Mouse (Mus musculus) limb, embryonic 10.5 days (tissue): ENCODE results near the gene Vamp1. TPM values are rescaled to one million over a fixed set of nuclear protein-coding genes. Genes with fewer than 3 reads are reported as not detected.

Experiments used
- DNase-seq: peaks from one replicate; pipeline ENCODE4 v3.0.0-alpha.2; 2017; ENCODE audit warnings: low spot score
- H3K27ac ChIP-seq: fragments of 300-500 bp; sonication (generic); 2 replicates; pipeline ENCODE4 v1.5.1; 2016; ENCODE audit warnings: mild to moderate bottlenecking
- H3K27me3 ChIP-seq: fragments of 300-500 bp; sonication (generic); 2 replicates; pipeline ENCODE4 v1.6.1; 2016; ENCODE audit warnings: low read depth, mild to moderate bottlenecking; ENCODE audit not compliant: poor library complexity, severe bottlenecking
- H3K36me3 ChIP-seq: fragments of 300-500 bp; sonication (generic); 2 replicates; pipeline ENCODE4 v1.6.1; 2016; ENCODE audit warnings: mild to moderate bottlenecking, moderate library complexity
- H3K4me1 ChIP-seq: fragments of 300-500 bp; sonication (generic); 2 replicates; pipeline ENCODE4 v1.6.1; 2016
- H3K4me3 ChIP-seq: fragments of 300-500 bp; sonication (generic); 2 replicates; pipeline ENCODE4 v1.5.1; 2016; ENCODE audit warnings: mild to moderate bottlenecking, moderate library complexity
- H3K9me3 ChIP-seq: fragments of 300-500 bp; sonication (generic); replicated peaks from 2 replicates; pipeline ENCODE4 v1.6.1; 2016; ENCODE audit warnings: mild to moderate bottlenecking
- WGBS: fragments of 180-500 bp; shearing (Covaris S2); methylation state at CpG from one replicate; pipeline ENCODE4 v1.1.7; 2016; 5-methylcytosine and 5-hydroxymethylcytosine counted together
- polyA plus RNA-seq: library from polyadenylated mRNA; unstranded; fragments of >200 nt; fragmentation: Nextera tagmentation; extraction: Ambion mirVana; gene quantifications from 2 replicates; pipeline ENCODE4 v1.2.1, GENCODE M21; 2016

Vamp1 gene
- polyA plus RNA-seq, 1 experiment from 2014 or later = 3.9 TPM

DNA sequence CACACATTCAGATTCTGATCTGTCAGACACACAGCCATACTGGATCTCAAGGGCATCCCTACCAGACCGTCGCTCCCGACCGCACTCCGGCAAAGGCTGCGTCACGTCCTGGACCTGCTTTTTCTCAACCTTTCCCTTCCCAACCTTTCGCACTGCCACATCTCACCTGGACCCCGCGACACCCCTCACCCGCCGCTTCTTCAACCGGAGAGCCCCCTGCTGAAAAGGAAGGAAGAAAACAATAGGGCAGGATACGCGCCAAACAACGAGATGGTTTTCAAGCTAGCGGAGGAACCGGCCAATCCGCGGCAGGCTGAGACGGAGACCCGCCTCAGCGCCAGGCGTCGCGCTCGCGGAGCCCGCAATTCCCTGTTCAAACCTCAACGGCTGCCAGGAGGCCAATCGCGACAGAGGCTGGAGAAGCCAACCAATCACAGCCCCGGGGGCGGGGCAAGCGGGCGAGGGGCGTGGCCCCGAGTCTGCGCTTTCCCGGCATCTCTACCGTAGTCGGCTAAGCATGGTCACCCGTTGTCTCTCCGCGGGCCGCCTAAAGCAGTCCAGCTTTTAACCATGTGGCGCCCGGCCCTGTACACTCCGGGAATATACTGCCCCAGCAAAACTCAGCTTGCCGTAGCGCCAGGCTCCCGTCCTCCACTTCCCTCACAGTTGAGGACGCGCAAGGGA, 23.9 kb upstream of the Vamp1 start, which contains the start of the genes Ncapd2 and Mrpl51:
TSS of gene Ncapd2 (minus strand) at position 370 of the 684 bp plus-strand sequence.
TSS of gene Mrpl51 (plus strand) at position 470 of the 684 bp plus-strand sequence.
- Histone ChIP-seq H3K36me3 (peaks cover 63% of the 10 kb centered on the region), H3K4me1 (peaks cover 21% of the 10 kb centered on the region), H3K4me3 (peak within 1 kb of the TSS; percentile 82), H3K27ac (peak within 1 kb of the TSS; percentile 99), H3K9me3 (no peaks in the 10 kb centered on the region), H3K27me3 (no peaks in the 10 kb centered on the region)
- peak; percentile 99 for DNase-seq
- under 1% methylated on average over 54 of the region's 54 CpGs for WGBS

DNA sequence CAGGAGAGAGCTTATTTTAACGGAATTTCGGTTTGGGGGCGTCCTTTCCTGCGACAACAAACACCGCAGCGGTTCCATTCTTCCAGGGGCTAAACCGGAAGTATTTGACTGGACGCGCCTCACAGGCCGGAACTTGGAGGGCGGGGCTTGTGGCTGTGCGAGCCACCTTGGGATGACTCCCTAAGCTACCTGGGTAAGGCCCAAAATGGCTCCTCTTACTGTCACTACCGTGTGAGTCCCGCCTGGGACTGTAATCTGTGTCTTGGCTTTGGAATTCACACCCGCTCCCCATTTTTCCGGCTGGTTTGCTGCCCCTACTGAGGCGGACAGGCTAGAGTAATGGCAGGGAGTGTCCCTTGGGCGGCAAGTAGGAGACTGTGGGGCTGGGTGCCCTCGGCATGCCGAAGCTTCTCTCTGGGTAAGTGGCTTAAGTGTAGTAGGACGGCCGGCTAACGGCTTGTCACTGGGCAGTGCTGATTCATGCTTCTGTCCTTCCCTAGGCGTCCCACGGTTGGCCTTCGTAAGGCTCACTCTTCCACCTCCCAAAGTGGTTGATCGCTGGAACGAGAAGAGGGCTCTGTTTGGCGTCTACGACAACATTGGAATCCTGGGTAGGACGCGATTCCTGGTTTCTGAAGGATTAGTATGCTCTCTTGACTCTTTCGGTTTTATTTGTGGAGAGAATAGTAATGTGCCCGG, 23.2 kb upstream of the Vamp1 start:
- under 1% methylated on average over 34 of the region's 34 CpGs for WGBS
- Histone ChIP-seq H3K9me3 (no peaks in the 10 kb centered on the region), H3K36me3 (peaks cover 56% of the 10 kb centered on the region), H3K4me1 (peaks cover 21% of the 10 kb centered on the region), H3K27me3 (no peaks in the 10 kb centered on the region), H3K27ac (peak overlapping the region; percentile 99), H3K4me3 (peak overlapping the region; percentile 82)
- DNase-seq = peak; percentile 93

DNA sequence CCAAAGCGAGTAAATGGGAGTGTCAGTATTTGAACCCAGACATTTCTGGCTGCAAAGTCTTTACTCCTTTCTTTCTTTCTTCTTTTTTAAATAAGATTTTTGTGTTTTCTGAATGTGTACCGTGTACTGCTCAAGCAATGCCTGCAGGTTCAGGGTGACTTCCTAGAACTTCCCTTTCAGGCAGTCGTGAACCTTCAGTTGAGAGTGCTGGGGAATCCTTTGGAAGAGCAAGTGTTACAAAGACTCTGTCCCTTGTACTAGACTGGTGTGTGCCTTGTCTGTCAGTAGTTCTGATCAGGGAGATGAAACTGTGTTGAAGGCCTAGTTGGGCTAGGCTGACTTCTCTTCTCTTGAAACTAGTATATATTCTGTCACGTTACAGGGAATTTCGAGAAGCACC, 22.5 kb upstream of the Vamp1 start:
- 45% methylated on average over 5 of the region's 5 CpGs for WGBS
- H3K9me3 ChIP-seq = no peaks in the 10 kb centered on the region
- peaks cover 49% of the 10 kb centered on the region for H3K36me3 ChIP-seq
- H3K27me3 ChIP-seq = no peaks in the 10 kb centered on the region
- H3K27ac ChIP-seq = peak overlapping the region; percentile 99
- peaks cover 21% of the 10 kb centered on the region for H3K4me1 ChIP-seq
- no peak for DNase-seq
- H3K4me3 ChIP-seq = peak overlapping the region; percentile 82

DNA sequence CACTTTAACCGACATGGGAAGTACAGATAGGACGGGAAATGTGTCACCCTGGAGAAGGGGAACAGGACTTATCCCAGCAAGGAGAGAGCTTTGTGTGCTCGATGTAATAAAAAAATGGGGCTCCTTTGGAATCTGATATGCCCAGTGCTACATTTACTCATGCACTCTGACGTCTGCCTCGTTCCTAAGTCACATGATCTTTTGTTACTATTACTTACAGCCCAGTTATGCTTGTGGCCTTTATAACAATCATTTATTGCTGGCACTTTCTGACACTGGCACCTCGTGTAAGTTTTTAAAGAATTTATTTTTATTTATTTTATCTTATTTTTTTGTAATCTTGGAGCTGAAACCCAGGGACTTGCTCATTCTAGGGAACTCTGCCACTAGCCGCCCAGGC, 22.0 kb upstream of the Vamp1 start:
- WGBS = 79% methylated on average over 7 of the region's 7 CpGs
- H3K9me3 ChIP-seq = no peaks in the 10 kb centered on the region
- no peak for DNase-seq
- 0 out of 2 replicates have a peak overlapping the region, but pooled peaks have one; percentile 6 for H3K4me3 ChIP-seq
- H3K27ac ChIP-seq = no peak overlapping the region
- peaks cover 21% of the 10 kb centered on the region for H3K4me1 ChIP-seq
- peaks cover 46% of the 10 kb centered on the region for H3K36me3 ChIP-seq
- no peaks in the 10 kb centered on the region for H3K27me3 ChIP-seq

DNA sequence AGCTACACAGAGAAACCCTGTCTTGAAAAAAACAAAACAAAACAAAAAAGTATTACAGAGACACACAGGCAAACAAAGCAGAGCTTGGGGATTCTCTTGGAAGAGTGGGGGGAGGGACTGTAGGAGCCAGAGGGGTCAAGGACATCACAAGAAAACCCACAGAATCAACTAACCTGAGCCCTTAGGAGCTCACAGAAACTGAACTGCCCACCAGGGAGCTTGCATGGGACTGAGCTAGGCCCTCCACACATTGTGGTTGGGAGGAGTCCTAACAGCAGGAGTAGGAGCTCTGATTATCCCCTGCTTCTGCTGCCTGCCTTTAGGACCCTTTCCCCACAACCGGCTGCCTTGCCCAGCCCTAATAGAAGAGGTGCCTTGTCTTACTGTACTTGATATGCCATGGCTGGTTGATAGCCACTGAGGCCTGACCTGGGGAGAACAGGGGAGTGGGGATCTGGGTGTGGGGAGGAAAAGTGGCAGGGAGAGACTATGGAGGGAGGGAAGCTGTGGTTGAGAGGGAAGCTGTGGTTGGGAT, 19.7 kb upstream of the Vamp1 start:
- Histone ChIP-seq H3K27ac (no peak overlapping the region), H3K9me3 (no peaks in the 10 kb centered on the region), H3K36me3 (peaks cover 29% of the 10 kb centered on the region), H3K27me3 (no peaks in the 10 kb centered on the region), H3K4me1 (peaks cover 12% of the 10 kb centered on the region), H3K4me3 (no peak overlapping the region)
- no peak for DNase-seq
- 27% methylated on average over 1 of the region's 1 CpGs for WGBS

DNA sequence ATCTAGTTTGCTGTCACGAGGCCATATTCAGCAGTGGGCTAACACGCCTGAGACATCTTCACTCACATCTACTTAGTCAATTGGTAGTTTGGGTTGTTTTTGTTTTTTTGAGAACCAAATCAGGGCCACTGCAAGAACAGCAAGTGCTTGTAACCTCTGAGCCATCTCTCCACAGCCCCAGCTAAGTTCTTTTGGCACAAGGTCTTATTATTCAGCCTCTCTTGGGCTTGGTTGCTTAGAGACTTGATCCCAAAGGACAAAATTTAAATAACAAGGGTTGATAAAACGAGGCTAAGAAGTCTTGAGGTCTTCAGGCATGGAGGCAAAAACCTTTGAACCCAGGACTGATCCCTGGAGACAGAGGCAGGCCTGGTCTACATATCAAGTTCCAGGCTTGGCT, 19.1 kb upstream of the Vamp1 start:
- H3K27ac ChIP-seq = no peak overlapping the region
- H3K4me1 ChIP-seq = peaks cover 12% of the 10 kb centered on the region
- no peak overlapping the region for H3K4me3 ChIP-seq
- WGBS = 69% methylated on average over 3 of the region's 3 CpGs
- H3K27me3 ChIP-seq = no peaks in the 10 kb centered on the region
- peaks cover 29% of the 10 kb centered on the region for H3K36me3 ChIP-seq
- DNase-seq = no peak
- H3K9me3 ChIP-seq = no peaks in the 10 kb centered on the region

DNA sequence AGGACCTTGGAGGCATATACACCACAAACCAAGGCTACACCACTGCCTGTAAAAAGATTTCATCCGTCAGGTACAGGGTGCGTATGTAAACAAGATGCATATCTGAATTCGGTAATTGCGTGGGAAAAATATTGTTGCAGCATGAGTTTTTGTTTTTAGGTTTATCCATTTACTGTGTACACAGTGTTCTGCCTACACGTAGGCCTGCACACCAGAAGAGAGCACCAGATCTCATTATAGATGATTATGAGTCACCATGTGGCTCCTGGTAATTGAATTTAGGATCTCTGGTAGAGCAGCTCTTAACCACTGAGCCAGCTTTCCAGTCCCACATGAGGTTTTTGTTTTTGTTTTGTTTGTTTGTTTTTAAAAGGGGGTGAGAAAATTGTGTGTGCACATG, 18.2 kb upstream of the Vamp1 start:
- H3K4me3 ChIP-seq = no peak overlapping the region
- no peaks in the 10 kb centered on the region for H3K27me3 ChIP-seq
- H3K9me3 ChIP-seq = no peaks in the 10 kb centered on the region
- H3K4me1 ChIP-seq = peaks cover 12% of the 10 kb centered on the region
- WGBS = 92% methylated on average over 5 of the region's 5 CpGs
- no peak overlapping the region for H3K27ac ChIP-seq
- H3K36me3 ChIP-seq = peaks cover 29% of the 10 kb centered on the region
- no peak for DNase-seq

DNA sequence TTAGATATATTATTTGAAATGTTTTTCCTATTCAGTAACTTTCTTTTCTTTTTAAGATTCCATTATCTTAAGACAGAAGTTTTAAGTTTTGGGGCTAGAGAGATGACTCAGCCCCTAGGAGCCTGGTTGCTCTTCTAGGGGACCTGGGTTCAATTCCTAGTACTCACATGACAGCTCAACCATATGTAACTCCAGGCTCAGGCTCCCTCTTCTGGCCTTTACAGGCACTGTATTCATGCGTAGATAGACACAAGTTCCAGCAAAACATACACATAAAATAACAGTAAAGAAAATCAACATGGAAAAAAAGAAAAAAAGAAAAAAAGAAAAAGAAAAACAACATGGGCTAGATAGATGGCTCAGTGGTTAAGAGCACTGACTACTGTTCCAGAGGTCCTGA, 4.9 kb upstream of the Vamp1 start:
- H3K9me3 ChIP-seq = no peaks in the 10 kb centered on the region
- H3K36me3 ChIP-seq = no peaks in the 10 kb centered on the region
- H3K4me1 ChIP-seq = peaks cover 4% of the 10 kb centered on the region; the same call in 1 of the 2 replicates
- no peak overlapping the region for H3K4me3 ChIP-seq
- H3K27me3 ChIP-seq = peaks cover 17% of the 10 kb centered on the region; the same call in 1 of the 2 replicates
- DNase-seq = no peak
- 97% methylated on average over 1 of the region's 1 CpGs for WGBS
- no peak overlapping the region for H3K27ac ChIP-seq

DNA sequence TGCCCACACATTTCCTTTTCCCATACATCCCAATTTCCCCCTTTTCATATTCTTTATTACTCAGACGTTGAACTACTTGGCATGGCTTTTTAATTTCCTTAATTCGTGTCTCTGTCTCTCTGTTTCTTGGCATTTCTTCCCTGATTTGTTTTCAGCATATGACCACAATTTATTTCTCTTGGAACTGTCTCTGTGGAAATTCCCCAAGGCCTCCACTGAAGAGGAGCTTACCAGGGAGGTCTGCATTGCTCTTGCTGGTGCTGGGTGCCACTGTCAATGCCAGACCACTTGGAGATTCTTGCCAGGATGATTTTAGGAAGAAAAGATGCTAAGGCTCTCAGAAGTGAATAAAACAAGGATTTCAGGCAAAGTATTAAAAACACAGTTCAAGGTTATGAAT, 2.7 kb upstream of the Vamp1 start:
- H3K36me3 ChIP-seq = no peaks in the 10 kb centered on the region
- peaks cover 29% of the 10 kb centered on the region for H3K27me3 ChIP-seq
- 58% methylated on average over 2 of the region's 2 CpGs for WGBS
- DNase-seq = no peak
- H3K4me3 ChIP-seq = no peak overlapping the region
- no peaks in the 10 kb centered on the region for H3K9me3 ChIP-seq
- peaks cover 13% of the 10 kb centered on the region for H3K4me1 ChIP-seq
- H3K27ac ChIP-seq = no peak overlapping the region

DNA sequence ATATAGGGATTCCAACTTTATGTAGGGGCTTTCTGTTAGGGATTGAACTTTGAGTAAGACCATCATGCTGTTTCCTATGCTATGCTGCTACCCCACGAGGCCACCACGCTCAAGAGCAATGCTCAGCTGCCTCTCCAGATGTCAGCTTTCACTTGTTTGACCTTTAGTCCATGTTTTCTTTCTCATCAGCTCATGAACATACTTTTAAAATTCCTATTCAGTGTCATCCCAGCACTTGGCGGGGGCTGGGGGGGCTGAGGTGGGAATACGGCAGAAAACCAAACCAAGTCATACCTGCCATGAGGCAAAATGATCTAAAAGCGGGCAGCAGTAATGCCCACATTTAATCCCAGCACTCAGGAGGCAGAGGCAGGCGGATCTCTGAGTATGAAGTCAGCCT, 2.2 kb upstream of the Vamp1 start:
- H3K9me3 ChIP-seq = no peaks in the 10 kb centered on the region
- no peak overlapping the region for H3K27ac ChIP-seq
- H3K27me3 ChIP-seq = peaks cover 30% of the 10 kb centered on the region
- DNase-seq = no peak
- WGBS = 74% methylated on average over 6 of the region's 6 CpGs
- no peak overlapping the region for H3K4me3 ChIP-seq
- H3K4me1 ChIP-seq = peaks cover 13% of the 10 kb centered on the region
- H3K36me3 ChIP-seq = no peaks in the 10 kb centered on the region

DNA sequence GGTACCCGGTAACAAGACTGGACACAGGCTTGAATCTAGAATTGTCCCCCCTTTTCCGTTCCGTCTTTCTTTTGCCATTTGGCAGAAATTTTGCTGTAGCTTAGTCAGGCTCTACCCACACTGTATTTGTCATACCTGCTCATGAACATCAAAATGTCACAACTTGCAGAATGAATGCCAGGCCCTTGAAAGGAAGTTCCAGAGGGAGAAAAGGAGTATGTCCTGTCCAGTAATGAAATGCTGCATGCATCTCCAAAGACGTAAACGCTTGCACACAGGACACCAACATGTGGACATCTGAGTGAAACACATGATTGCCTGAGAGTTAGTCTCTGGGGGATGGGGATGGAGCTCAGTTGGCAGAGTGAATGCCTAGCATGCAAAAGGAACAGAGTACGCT, 1.6 kb upstream of the Vamp1 start:
- Histone ChIP-seq H3K27me3 (peaks cover 30% of the 10 kb centered on the region), H3K9me3 (no peaks in the 10 kb centered on the region), H3K4me1 (peaks cover 13% of the 10 kb centered on the region), H3K27ac (no peak overlapping the region), H3K4me3 (no peak overlapping the region), H3K36me3 (no peaks in the 10 kb centered on the region)
- no peak for DNase-seq
- WGBS = 78% methylated on average over 6 of the region's 6 CpGs

DNA sequence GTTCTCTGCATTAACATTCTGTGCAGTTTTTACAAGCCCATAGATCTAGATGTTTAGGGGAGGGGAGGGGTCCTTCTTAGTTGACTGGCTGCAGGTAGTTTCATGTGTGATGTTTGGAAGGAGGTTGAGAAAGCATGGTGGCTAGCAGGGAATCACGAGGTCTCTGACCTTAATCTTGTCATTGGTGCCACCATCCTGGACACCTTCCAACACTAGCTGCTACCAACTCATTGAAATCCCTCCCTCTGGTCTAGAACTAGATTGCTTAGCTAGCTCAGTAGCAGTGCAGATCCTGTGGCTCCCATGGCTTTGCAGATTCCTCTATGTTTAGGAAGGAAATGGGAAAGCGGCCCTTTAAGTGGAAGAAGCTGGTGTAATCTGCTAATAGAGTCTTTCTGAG, 1.5 kb downstream of the Vamp1 start:
- 81% methylated on average over 2 of the region's 2 CpGs for WGBS
- Histone ChIP-seq H3K36me3 (no peaks in the 10 kb centered on the region), H3K4me1 (peaks cover 13% of the 10 kb centered on the region), H3K4me3 (no peak overlapping the region), H3K27ac (no peak overlapping the region), H3K27me3 (peaks cover 30% of the 10 kb centered on the region), H3K9me3 (no peaks in the 10 kb centered on the region)
- no peak for DNase-seq

DNA sequence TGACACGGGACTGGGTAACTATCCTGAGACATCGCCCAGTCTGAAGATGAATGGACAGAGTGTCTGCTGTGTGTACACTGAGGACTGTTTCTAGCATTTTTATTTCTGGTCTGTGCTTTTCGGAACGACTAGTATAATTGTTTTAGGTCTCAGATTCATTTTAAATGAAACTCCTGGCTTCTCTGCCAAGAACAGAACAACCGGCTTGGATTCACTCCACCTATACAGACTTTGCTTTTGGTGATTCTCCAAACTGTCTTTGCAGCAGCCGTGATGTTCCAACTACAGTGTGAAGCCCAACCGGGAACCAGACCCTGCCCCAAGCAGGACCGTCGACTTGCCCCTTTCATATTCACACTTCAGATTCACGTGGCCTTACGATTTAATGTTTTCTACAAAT, 2.5 kb downstream of the Vamp1 start:
- Histone ChIP-seq H3K4me1 (peaks cover 13% of the 10 kb centered on the region), H3K27me3 (peaks cover 30% of the 10 kb centered on the region), H3K36me3 (0 out of 2 replicates have a peak, but pooled peaks cover under 1% of the 10 kb centered on the region), H3K9me3 (no peaks in the 10 kb centered on the region), H3K4me3 (no peak overlapping the region), H3K27ac (no peak overlapping the region)
- 90% methylated on average over 11 of the region's 11 CpGs for WGBS
- DNase-seq = no peak
